Mouse (Mus musculus) layer of hippocampus, postnatal 25 days (tissue): Measurements from ENCODE around the gene Dph6. TPM values are rescaled to one million over a fixed set of nuclear protein-coding genes. Genes with fewer than 3 reads are reported as not detected.

Experiments used
- DNase-seq, 2 experiments: peaks; one replicate each; pipeline ENCODE4 v3.0.0; 2022; ENCODE audit warnings: mixed read lengths in 2 of 2, low spot score in 1 of 2; ENCODE audit errors: extremely low spot score in 1 of 2
- total RNA-seq, 2 experiments: library from RNA; stranded (reverse); gene quantifications; 2 replicates each; pipeline ENCODE4 v1.2.3; 2021

The Dph6 gene
- total RNA-seq, 2 experiments from 2014 or later: 11.2 to 14.6 TPM

DNA sequence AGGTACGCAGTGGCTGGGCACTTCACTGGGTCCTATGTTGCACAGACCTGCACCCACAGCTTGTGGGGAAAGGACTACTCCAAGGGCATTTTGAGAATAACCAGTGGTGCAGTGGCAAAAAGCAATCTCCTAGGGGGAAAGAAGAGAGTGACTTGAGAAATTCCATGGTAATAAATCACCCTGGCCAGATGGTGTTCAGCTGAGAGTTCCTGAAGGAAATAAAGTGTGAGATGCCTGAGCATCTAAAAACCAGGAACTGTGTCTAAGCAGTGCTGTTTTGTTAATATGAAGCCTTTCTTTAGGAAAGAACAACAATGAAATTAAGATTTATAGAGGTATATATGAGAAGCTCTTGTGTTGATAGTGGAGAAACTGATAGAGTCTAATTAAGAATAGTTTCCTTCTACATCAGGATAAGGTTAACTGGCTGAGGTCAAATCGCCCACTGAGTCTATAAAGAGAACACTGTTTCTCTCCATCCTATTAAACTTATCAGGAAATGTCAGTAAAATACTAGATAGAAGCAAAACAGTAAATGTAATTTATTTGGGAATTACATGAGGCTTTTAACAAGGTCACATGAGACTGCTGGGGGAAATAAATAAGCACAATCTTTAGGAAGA, 111.7 kb downstream of the Dph6 start:
- DNase-seq: no peak

DNA sequence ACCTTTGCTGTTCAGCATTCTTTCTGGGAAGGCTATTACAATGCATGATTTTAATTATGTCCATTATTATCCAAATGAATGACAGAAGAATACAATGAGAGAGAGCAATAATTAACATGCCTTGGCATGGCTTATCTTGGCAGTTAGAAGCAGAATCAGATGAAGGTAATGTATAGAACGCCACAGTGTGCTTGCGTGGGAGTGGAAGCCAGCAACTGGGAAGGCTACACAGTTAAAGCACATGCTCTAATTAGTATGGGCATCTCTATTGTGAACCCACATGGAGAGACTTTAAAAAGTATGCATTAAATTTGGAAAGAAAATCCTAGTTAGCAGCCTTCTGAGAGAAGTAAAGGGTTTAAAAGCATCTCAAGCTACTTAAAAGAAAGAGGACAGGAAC, 112.4 kb downstream of the Dph6 start:
- DNase-seq: no peak

DNA sequence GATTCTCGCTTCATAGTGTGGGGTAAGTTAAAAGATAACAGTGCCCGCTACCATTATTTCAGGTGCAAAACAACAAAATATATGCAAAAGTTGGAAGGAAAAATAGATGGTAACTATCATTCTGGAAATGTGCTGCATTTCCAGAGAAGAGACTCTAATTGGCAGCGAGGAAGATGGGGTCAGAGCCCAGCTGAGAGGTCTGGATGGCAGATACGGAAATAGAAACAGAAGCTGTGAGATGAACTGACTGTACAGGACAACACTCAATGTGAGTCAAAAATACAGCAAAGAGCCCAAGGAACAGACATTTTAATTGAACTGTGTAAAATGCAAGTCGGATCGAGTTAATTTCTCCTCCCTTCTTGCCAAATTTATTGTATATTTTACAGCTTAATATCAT, 114.3 kb downstream of the Dph6 start:
- no peak for DNase-seq

DNA sequence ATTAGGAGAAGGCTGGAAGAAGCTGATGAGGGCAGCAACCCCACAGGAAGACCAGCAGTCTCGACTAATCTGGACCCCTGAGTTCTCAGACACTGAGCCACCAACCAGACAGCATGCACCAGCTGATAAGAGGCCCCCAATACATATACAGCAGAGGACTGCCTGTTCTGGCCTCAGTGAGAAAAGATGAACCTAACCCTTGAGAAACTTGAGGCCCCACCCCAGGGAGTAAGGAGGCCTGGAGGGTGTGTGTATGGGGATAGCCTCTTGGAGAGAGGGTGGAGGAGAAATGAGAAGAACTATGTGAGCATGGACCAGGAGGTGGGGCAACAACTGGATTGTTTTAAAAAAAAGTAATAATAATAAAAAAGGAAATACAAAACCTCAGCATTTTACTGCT, 118.7 kb downstream of the Dph6 start:
- DNase-seq: no peak

DNA sequence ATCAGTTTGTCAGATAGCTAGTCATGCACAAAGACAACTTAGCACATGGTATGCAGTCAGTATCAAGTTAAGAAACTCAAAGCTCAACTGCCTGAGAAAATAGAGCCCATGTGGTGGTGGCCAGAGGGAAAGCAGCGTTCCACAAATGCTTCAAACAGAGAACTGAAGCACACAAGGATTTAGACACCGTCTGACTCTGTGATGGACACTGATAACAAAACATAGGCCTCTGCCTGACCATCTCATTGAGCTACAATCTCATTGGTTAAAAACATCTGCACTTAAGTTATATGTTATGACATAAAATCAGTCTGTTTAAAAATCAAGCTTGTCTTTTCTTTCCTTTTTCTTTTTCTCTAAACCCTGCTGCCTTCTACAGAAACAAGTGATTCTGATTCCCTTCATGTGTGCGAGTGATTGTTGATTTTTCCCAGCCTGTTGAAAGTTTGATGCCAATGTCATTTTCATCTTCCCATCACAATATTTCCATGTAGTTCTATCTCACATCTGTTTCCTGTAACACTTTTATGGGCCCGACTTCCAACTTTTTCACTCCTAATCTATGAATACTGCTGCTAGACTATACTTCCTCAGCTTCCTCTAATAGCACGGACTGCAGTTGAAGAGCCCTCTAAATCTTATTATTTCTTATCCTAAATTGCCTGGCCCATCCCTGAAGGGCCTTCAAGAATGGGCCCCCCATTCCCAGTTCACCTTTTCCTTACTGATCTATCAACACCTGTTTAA, 123.6 kb downstream of the Dph6 start:
- no peak for DNase-seq

DNA sequence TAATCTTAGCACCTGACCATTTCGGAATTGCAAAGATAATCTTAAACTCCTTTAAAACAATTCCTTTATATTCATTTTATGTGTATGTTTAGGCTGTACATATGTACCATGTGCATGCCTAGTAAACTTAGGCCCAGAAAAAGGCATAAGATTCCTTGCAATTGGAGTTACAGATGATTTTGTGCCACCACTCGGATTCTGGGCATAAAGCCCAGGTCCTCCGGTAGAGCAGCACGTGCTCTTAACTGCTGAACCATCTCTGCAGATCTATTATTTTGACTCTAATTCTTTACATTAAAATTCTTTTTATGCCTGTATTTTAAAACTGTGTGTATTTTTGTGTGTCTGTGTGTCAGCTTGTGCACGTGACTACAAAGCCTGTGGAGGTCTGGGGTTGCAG, 134.3 kb downstream of the Dph6 start:
- no peak for DNase-seq

DNA sequence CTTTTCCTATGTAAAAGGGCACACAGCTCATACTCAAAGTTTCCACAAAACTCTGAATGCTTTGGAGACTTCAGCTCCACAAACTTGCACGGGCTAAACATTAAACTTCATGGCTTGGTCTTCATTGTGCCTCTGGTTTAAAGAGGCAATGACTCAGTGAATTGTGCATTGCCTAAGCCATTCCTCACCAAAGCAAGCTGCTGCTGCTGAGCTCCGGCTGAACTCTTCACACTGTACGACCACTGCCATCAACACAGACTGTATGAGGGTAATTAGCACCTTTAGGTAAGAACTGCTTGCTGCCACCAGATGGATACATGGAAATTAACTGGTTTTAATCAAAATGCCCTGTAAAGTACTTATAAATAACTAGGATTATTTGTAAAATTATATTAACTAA, 134.9 kb downstream of the Dph6 start:
- no peak for DNase-seq

DNA sequence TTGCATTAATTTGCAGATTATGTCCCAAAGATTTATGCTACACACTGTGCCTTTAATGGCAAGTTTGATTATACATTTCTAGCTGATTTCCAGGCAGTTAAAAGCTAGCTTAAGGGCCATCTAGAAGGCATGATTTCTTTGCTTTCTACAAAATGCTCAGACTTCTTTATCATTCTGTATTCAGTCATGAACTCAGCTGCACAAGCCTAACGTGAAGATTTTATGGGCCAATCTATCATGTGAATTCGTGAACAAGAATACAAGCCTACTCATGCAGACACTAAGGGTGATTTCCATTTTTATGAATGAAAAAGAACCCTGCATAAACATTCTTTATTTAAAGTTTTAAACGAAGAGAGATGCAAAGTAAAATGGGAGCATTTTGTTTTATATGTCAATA, 162.4 kb downstream of the Dph6 start:
- no peak for DNase-seq

DNA sequence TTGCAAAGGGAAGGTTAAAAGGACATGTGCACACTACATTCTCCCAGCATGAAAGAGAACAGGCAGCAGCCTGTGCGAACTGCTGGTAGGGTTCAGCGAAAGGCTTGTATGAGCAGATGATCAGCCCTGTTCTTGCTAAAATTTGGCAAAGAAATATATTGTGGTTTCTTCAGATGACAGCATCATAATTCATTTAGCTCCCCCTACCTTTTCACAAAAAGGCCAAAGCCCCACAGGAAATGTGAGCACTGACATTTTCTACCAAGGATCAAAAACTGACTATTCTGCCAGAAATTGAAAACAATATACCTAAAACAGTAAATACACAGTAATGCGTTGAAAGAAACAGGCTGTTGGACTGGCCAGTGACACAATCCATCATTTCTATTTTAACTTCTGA, 162.9 kb downstream of the Dph6 start:
- no peak for DNase-seq

DNA sequence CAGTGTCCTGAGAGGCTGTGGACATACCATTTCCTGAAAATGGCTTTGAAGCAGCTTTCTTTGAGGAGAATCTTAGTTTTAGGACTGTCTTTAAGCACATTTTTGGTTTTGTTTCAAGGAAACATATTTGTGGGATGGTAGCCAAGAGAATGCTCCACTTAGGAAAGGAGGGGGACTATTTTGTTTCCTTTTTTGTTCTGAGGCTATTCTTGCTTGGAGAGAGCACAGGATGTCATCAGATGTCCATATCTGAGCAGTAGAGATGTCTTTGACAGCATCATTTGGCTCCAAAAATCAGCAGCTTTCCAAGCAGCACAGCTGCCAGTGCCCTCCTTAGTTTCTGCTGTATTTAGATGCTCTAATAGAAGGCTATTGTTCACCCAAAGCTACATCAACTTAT, 167.8 kb downstream of the Dph6 start:
- DNase-seq: no peak
